Mouse (Mus musculus): ENCODE measurements around the gene Olfr104-ps. TPM values are rescaled to one million over a fixed set of nuclear protein-coding genes. Genes with fewer than 3 reads are reported as not detected.

Gene Olfr104-ps
- polyA plus RNA-seq (2017; shearing (Covaris generic)) = not detected

GRCm38 (mm10) chr17:37359282-37359681, at the start of gene Olfr104-ps:
Gene Olfr104-ps, plus strand, starts transcription at chr17:37359582.

GRCm38 (mm10) chr17:37316954-37317353, 42.4 kb upstream of the Olfr104-ps start, which contains the start of gene Olfr102:
Gene Olfr102, minus strand, starts transcription at chr17:37317054.

GRCm38 (mm10) chr17:37339598-37339997, 19.8 kb upstream of the Olfr104-ps start, which contains the start of gene Olfr103:
Gene Olfr103, minus strand, starts transcription at chr17:37339698.

GRCm38 (mm10) chr17:37378733-37379132, 19.4 kb downstream of the Olfr104-ps start, which contains the start of gene Olfr105-ps:
Gene Olfr105-ps, plus strand, starts transcription at chr17:37379033.

GRCm38 (mm10) chr17:37390093-37390492, 30.7 kb downstream of the Olfr104-ps start, which contains the start of gene Olfr106-ps:
Gene Olfr106-ps, plus strand, starts transcription at chr17:37390393.

GRCm38 (mm10) chr17:37398926-37399325, 39.5 kb downstream of the Olfr104-ps start, which contains the start of gene Olfr107:
Gene Olfr107, plus strand, starts transcription at chr17:37399226.

Other genes starting within 250 kb of the Olfr104-ps start
- gene Olfr92, start 239.5 kb upstream of the Olfr104-ps start, polyA plus RNA-seq (2017; shearing (Covaris generic)) = not detected
- gene Olfr93, start 198.1 kb upstream of the Olfr104-ps start, polyA plus RNA-seq (2017; shearing (Covaris generic)) = not detected
- 0.95 TPM for gene Ubd, start 165.7 kb upstream of the Olfr104-ps start, polyA plus RNA-seq (2017; shearing (Covaris generic))
- gene Olfr94, start 158.6 kb upstream of the Olfr104-ps start, polyA plus RNA-seq (2017; shearing (Covaris generic)) = not detected
- not detected for gene Olfr95, start 146.5 kb upstream of the Olfr104-ps start, polyA plus RNA-seq (2017; shearing (Covaris generic))
- not detected for gene Olfr96, start 139.4 kb upstream of the Olfr104-ps start, polyA plus RNA-seq (2017; shearing (Covaris generic))
- gene Olfr97, start 122.3 kb upstream of the Olfr104-ps start, polyA plus RNA-seq (2017; shearing (Covaris generic)) = not detected
- gene Olfr98, start 95.8 kb upstream of the Olfr104-ps start, polyA plus RNA-seq (2017; shearing (Covaris generic)) = not detected
- gene H2-M3, start 89.4 kb upstream of the Olfr104-ps start, polyA plus RNA-seq (2017; shearing (Covaris generic)) = 143 TPM
- gene Olfr99, start 76.1 kb upstream of the Olfr104-ps start, polyA plus RNA-seq (2017; shearing (Covaris generic)) = 4.3 TPM
- gene Olfr101, start 55.3 kb upstream of the Olfr104-ps start, polyA plus RNA-seq (2017; shearing (Covaris generic)) = not detected
- gene Olfr102, start 42.5 kb upstream of the Olfr104-ps start, polyA plus RNA-seq (2017; shearing (Covaris generic)) = not detected
- not detected for gene Olfr103, start 19.9 kb upstream of the Olfr104-ps start, polyA plus RNA-seq (2017; shearing (Covaris generic))
- gene Olfr105-ps, start 19.5 kb downstream of the Olfr104-ps start, polyA plus RNA-seq (2017; shearing (Covaris generic)) = not detected
- gene Olfr106-ps, start 30.8 kb downstream of the Olfr104-ps start, polyA plus RNA-seq (2017; shearing (Covaris generic)) = not detected
- gene Olfr107, start 39.6 kb downstream of the Olfr104-ps start, polyA plus RNA-seq (2017; shearing (Covaris generic)) = 0.09 TPM
- gene Olfr108, start 85.9 kb downstream of the Olfr104-ps start, polyA plus RNA-seq (2017; shearing (Covaris generic)) = not detected
- not detected for gene Olfr109, start 99.3 kb downstream of the Olfr104-ps start, polyA plus RNA-seq (2017; shearing (Covaris generic))
- not detected for gene H2-M2, start 124.0 kb downstream of the Olfr104-ps start, polyA plus RNA-seq (2017; shearing (Covaris generic))
- not detected for gene Olfr110, start 132.9 kb downstream of the Olfr104-ps start, polyA plus RNA-seq (2017; shearing (Covaris generic))
- not detected for gene Olfr111, start 148.4 kb downstream of the Olfr104-ps start, polyA plus RNA-seq (2017; shearing (Covaris generic))
- gene Olfr112, start 209.9 kb downstream of the Olfr104-ps start, polyA plus RNA-seq (2017; shearing (Covaris generic)) = 0.24 TPM
- gene Olfr113, start 218.1 kb downstream of the Olfr104-ps start, polyA plus RNA-seq (2017; shearing (Covaris generic)) = not detected
- gene Olfr114, start 233.2 kb downstream of the Olfr104-ps start, polyA plus RNA-seq (2017; shearing (Covaris generic)) = not detected